Mouse (Mus musculus): ENCODE measurements at regions not wholly inside any gene's neighbourhood (a gene's known extent, or its start where the extent isn't known, plus 50 kb on each side); places are given as distances from the start of the nearest gene placed in this dataset.
"Not testable (repeated sequence)": the region's sequence is repeated elsewhere in the genome, so short reads cannot be mapped to it uniquely, and the experiment has no call there.

- no peak for DNase-seq
These were observed 259.6 kb downstream of the Pou4f1 start for GRCm38 (mm10) chr14:104208040-104208816.

GRCm38 (mm10) chr14:104206602-104207001 is 261.2 kb downstream of the Pou4f1 start:
- DNase-seq = no peak

GRCm38 (mm10) chr14:104203239-104203986 is 264.4 kb downstream of the Pou4f1 start:
- DNase-seq = no peak

GRCm38 (mm10) chr14:104193198-104193597 is 274.6 kb downstream of the Pou4f1 start:
- DNase-seq = no peak

GRCm38 (mm10) chr14:104175122-104175521 is 292.7 kb downstream of the Pou4f1 start:
- no peak for DNase-seq

GRCm38 (mm10) chr14:104146841-104147240 is 302.6 kb upstream of the Ednrb start:
- peak; percentile 6 for DNase-seq

GRCm38 (mm10) chr14:104145395-104145794 is 301.2 kb upstream of the Ednrb start:
- no peak for DNase-seq

GRCm38 (mm10) chr14:104114986-104115951 is 271.1 kb upstream of the Ednrb start:
- no peak for DNase-seq

- DNase-seq = no peak
These were observed 270.0 kb upstream of the Ednrb start for GRCm38 (mm10) chr14:104114182-104114581.

- no peak for DNase-seq
These were observed 269.2 kb upstream of the Ednrb start for GRCm38 (mm10) chr14:104113448-104113847.

- DNase-seq = no peak
These were observed 242.2 kb upstream of the Ednrb start for GRCm38 (mm10) chr14:104086381-104086780.

GRCm38 (mm10) chr14:104064199-104064598 is 220.0 kb upstream of the Ednrb start:
- not testable (repeated sequence) for DNase-seq

- DNase-seq = no peak
These were observed 209.5 kb upstream of the Ednrb start for GRCm38 (mm10) chr14:104053697-104054096.

GRCm38 (mm10) chr14:104038628-104039325 is 194.6 kb upstream of the Ednrb start:
- DNase-seq = peak; percentile 51

GRCm38 (mm10) chr14:104033606-104034005 is 189.4 kb upstream of the Ednrb start:
- DNase-seq = no peak

GRCm38 (mm10) chr14:104030784-104031470 is 186.7 kb upstream of the Ednrb start:
- no peak for DNase-seq

GRCm38 (mm10) chr14:104029668-104030530 is 185.7 kb upstream of the Ednrb start:
- no peak for DNase-seq

- DNase-seq = no peak
These were observed 183.7 kb upstream of the Ednrb start for GRCm38 (mm10) chr14:104027900-104028285.

- peak; percentile 61 for DNase-seq
These were observed 183.1 kb upstream of the Ednrb start for GRCm38 (mm10) chr14:104027077-104027899.

GRCm38 (mm10) chr14:104008538-104008937 is 164.3 kb upstream of the Ednrb start:
- DNase-seq = no peak

All from lung, postnatal 36 days (tissue).